Mouse (Mus musculus): ENCODE data around the gene H2-DMb1.

DNA sequence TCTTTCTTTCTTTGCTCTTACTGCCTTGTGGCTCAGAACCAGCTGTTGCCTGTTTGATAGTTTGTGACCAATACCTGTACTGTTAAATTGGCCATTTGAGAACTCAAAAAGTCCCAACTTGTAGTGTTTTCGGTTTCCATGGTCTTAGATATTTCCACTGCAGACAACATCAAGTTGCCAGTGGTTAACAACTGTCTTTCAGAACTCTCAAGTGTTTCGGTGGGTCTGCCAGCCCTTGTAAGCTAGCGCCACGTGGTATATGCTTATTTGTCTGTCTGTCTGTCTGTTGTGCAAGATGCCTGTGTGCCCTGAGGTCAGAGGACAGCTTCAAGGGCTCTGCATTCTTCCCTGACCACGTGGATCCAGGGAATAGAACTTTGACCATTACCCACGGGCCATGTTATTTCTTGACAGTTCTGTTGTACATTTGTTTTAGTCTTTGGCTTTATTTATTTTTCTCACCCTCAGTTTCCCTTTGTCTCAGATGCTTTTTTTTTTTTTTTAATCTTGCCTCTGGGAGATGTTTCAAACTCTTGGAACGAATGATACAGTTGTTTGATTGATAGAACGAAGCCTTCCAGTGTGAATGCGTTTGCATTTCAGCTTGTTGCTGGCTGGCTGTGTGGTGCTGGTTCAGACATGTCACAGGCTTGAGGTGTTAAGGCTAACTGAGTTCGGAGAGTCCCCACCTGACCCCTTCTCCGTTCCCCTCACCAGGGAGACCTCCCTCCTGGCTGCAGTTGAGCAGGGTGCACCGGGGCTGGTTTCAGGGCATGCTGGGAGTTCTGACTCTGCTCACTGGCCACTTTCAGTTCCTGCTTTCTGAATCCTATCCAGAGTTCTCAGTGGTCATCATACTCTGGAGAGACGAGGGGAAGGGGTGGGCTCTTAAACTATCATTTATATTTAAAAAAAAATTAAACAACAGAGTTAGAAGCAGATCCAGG, 27.3 kb downstream of the H2-DMb1 start:
- no peak for TF ChIP-seq CTCF (IDR thresholded peaks at IDR 0.05; ENCODE audit: extremely low read depth, insufficient read depth, low read length)
- no peak for TF ChIP-seq POLR2A (IDR thresholded peaks at IDR 0.05; ENCODE audit: extremely low read depth, insufficient read depth, low read length)

Data from cortical plate, adult 2 months (tissue).